Mouse (Mus musculus) bone marrow, adult 2 months (tissue): ENCODE data around the gene Zfp451.

ENCODE experiments used
- CTCF ChIP-seq: fragments of 200-500 bp; IDR thresholded peaks from 2 replicates; pipeline ENCODE4 v1.5.1; 2011; ENCODE audit warnings: low read length, control low read depth; ENCODE audit not compliant: control insufficient read depth, insufficient read depth
- POLR2A ChIP-seq: fragments of 200-500 bp; IDR thresholded peaks from 2 replicates; pipeline ENCODE4 v1.6.1; 2011; ENCODE audit warnings: low read depth, mild to moderate bottlenecking, control low read depth, low read length, borderline replicate concordance; ENCODE audit not compliant: control insufficient read depth

DNA sequence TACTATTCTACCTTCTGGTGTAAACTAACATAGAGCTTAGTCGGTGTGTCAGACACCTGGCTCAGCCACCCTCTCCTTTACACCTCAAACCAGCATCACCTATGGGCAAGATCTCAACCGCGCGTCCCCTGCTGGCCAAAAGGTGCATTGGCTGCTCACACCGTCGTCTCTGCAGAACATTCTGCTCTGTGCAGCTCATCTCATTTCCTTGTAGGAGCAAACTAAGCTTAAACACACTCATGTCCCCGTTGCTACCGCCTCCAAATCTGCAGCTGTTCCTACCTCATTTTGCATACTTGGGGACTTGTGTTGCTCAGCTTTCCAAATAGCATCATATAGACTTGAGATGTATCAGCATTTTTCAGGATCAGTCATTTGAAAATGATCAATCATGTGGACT lies 71.5 kb downstream of the Zfp451 start:
- TF ChIP-seq CTCF (peak; percentile 87), POLR2A (no peak)
